Mouse (Mus musculus): Measurements from ENCODE around the gene Rab34. TPM values are rescaled to one million over a fixed set of nuclear protein-coding genes. Genes with fewer than 3 reads are reported as not detected.

Gene Rab34
- total and polyA plus RNA-seq, 2 experiments from 2014 or later, result 37.1 to 55.1 TPM

DNA sequence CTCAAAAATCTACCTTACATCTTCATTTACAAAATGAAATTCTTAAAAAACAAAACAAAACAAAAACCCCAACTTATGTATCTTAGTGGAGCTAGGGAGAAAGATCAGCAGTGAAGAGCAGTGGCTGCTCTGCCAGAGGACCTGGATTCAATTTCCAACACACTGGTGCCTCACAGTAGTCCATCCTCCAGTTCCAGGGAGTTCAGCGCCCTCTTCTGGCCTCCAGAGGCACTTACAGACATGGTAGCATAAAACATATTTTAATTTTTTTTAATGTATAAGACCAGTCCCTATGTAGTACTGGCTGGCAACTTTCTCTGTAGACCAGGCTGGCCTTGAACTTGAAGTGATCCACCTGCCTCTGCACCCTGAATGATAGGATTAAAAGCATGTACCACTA, 37.1 kb upstream of the Rab34 start:
- H3K27me3 ChIP-seq (ENCODE audit: control insufficient read depth, insufficient read depth, low read length), result no peaks in the 10 kb centered on the region
- no peak overlapping the region for H3K27ac ChIP-seq (ENCODE audit: low read depth)
- no peak overlapping the region for H3K4me2 ChIP-seq (ENCODE audit: low read depth, low read length)
- DNase-seq (ENCODE audit: low spot score), result no peak
- ATAC-seq (ENCODE audit: insufficient read depth, low read depth), result no peak
- TF ChIP-seq EP300 (IDR thresholded peaks at IDR 0.05; ENCODE audit: low read depth) (no peak), CTCF (IDR thresholded peaks at IDR 0.05; ENCODE audit: low read depth) (peak; percentile 54)
- no peaks in the 10 kb centered on the region for H3K4me1 ChIP-seq (ENCODE audit: control insufficient read depth, insufficient read depth)
- no peak overlapping the region for H3K4me3 ChIP-seq (ENCODE audit: low read depth, low read length)
- peaks cover 62% of the 10 kb centered on the region for H3K36me3 ChIP-seq (replicated peaks; ENCODE audit: control insufficient read depth, insufficient read depth, low read length)
- H3K9ac ChIP-seq (replicated peaks; ENCODE audit: low read depth, low read length), result no peak overlapping the region
- H3K9me3 ChIP-seq (replicated peaks; ENCODE audit: control insufficient read depth, low read length), result no peaks in the 10 kb centered on the region
- 37% methylated on average over 1 of the region's 1 CpGs for WGBS

DNA sequence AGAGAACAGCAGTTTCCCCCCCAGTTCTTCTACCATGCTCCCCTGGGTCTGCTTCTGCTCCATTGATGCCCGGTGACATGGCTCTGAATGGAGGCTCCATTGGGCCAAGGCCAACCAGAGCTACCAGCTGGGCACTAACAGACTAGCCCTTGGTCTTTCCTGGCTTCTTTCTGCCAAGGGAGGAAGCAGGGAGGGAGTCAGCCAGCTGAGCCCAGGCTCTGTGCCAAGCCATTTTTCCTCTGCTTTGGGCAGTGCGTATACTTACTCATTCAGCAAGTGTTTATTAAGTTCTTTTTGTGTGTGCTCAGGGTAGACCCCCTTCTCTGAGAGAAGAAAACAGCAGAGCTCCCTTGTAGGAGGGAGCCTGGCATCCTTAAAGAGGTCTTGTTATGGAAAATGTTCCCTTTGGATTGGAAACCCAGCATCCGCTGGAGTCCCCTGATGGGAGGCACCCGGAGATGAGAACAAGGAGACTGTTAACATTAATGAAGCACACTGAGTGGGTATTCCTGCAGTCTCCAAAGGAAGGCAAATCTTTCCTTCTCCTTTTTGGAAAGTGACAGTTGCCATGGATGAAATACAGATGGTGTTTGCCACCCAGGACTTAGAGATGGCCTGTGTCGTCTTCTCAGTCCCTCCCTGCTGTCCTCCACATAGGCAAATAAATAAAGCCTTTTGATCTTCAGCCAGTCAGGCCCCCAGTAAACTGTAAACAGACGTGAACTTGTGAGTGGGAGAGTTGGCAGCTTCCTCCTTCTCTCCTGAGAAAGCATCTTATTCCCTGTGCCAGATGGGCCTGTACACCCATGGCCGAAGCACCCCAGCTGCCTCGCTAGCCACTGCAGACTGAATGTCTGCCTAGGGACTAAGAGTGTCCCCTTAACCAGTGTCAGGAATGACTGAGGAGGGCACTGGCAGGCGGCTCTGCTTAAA, 35.7 kb upstream of the Rab34 start:
- Histone ChIP-seq H3K4me1 (ENCODE audit: control insufficient read depth, insufficient read depth) (no peaks in the 10 kb centered on the region), H3K27me3 (ENCODE audit: control insufficient read depth, insufficient read depth, low read length) (no peaks in the 10 kb centered on the region), H3K36me3 (replicated peaks; ENCODE audit: control insufficient read depth, insufficient read depth, low read length) (peaks cover 60% of the 10 kb centered on the region), H3K4me2 (ENCODE audit: low read depth, low read length) (no peak overlapping the region), H3K27ac (ENCODE audit: low read depth) (peak overlapping the region; percentile 36), H3K4me3 (ENCODE audit: low read depth, low read length) (no peak overlapping the region), H3K9ac (replicated peaks; ENCODE audit: low read depth, low read length) (no peak overlapping the region), H3K9me3 (replicated peaks; ENCODE audit: control insufficient read depth, low read length) (no peaks in the 10 kb centered on the region)
- ATAC-seq (ENCODE audit: insufficient read depth, low read depth) (no peak), DNase-seq (ENCODE audit: low spot score) (no peak)
- TF ChIP-seq CTCF (IDR thresholded peaks at IDR 0.05; ENCODE audit: low read depth) (no peak), EP300 (IDR thresholded peaks at IDR 0.05; ENCODE audit: low read depth) (no peak)
- 63% methylated on average over 9 of the region's 9 CpGs for WGBS

- H3K36me3 ChIP-seq (replicated peaks; ENCODE audit: control insufficient read depth, insufficient read depth, low read length), result peaks cover 62% of the 10 kb centered on the region
- no peaks in the 10 kb centered on the region for H3K4me1 ChIP-seq (ENCODE audit: control insufficient read depth, insufficient read depth)
- no peak for TF ChIP-seq CTCF (IDR thresholded peaks at IDR 0.05; ENCODE audit: low read depth)
- TF ChIP-seq EP300 (IDR thresholded peaks at IDR 0.05; ENCODE audit: low read depth), result no peak
- 83% methylated on average over 13 of the region's 13 CpGs for WGBS
- no peaks in the 10 kb centered on the region for H3K9me3 ChIP-seq (replicated peaks; ENCODE audit: control insufficient read depth, low read length)
- ATAC-seq (ENCODE audit: insufficient read depth, low read depth) (no peak), DNase-seq (ENCODE audit: low spot score) (no peak)
- no peak overlapping the region for H3K9ac ChIP-seq (replicated peaks; ENCODE audit: low read depth, low read length)
- no peaks in the 10 kb centered on the region for H3K27me3 ChIP-seq (ENCODE audit: control insufficient read depth, insufficient read depth, low read length)
- no peak overlapping the region for H3K27ac ChIP-seq (ENCODE audit: low read depth)
- no peak overlapping the region for H3K4me2 ChIP-seq (ENCODE audit: low read depth, low read length)
- H3K4me3 ChIP-seq (ENCODE audit: low read depth, low read length), result no peak overlapping the region
These were observed 34.5 kb upstream of the Rab34 start for GRCm38 (mm10) chr11:78153778-78154177.

DNA sequence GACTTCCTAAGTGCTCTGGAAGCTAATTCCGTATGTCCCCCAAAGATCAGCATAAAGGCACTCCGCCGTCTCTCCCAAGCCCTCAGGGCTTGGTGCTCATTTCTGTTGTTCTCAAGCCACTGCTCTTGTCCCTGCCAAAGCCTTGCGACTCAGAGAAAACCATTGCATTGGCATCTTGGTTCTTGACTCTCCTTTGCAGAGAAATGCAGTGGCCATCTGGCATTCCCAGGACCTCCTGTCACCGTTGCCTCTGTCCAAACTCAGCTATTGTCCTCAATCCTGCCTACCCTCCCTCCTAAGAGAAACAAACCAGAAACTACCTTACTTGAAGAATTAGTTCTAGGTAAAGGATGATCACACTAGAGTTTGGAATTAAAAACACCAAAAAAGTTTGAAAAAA, 32.6 kb upstream of the Rab34 start:
- Histone ChIP-seq H3K27me3 (ENCODE audit: control insufficient read depth, insufficient read depth, low read length) (no peaks in the 10 kb centered on the region), H3K9me3 (replicated peaks; ENCODE audit: control insufficient read depth, low read length) (no peaks in the 10 kb centered on the region), H3K4me1 (ENCODE audit: control insufficient read depth, insufficient read depth) (peaks cover 3% of the 10 kb centered on the region; the same call in 1 of the 2 replicates), H3K4me2 (ENCODE audit: low read depth, low read length) (no peak overlapping the region), H3K9ac (replicated peaks; ENCODE audit: low read depth, low read length) (no peak overlapping the region), H3K4me3 (ENCODE audit: low read depth, low read length) (no peak overlapping the region), H3K36me3 (replicated peaks; ENCODE audit: control insufficient read depth, insufficient read depth, low read length) (peaks cover 57% of the 10 kb centered on the region), H3K27ac (ENCODE audit: low read depth) (no peak overlapping the region)
- DNase-seq (ENCODE audit: low spot score), result no peak
- TF ChIP-seq EP300 (IDR thresholded peaks at IDR 0.05; ENCODE audit: low read depth), result no peak
- no peak for TF ChIP-seq CTCF (IDR thresholded peaks at IDR 0.05; ENCODE audit: low read depth)
- ATAC-seq (ENCODE audit: insufficient read depth, low read depth), result no peak
- 79% methylated on average over 5 of the region's 5 CpGs for WGBS

- no peak overlapping the region for H3K4me3 ChIP-seq (ENCODE audit: low read depth, low read length)
- H3K27me3 ChIP-seq (ENCODE audit: control insufficient read depth, insufficient read depth, low read length), result no peaks in the 10 kb centered on the region
- H3K36me3 ChIP-seq (replicated peaks; ENCODE audit: control insufficient read depth, insufficient read depth, low read length), result peaks cover 57% of the 10 kb centered on the region
- H3K27ac ChIP-seq (ENCODE audit: low read depth), result no peak overlapping the region
- TF ChIP-seq CTCF (IDR thresholded peaks at IDR 0.05; ENCODE audit: low read depth) (no peak), EP300 (IDR thresholded peaks at IDR 0.05; ENCODE audit: low read depth) (no peak)
- peaks cover 3% of the 10 kb centered on the region; the same call in 1 of the 2 replicates for H3K4me1 ChIP-seq (ENCODE audit: control insufficient read depth, insufficient read depth)
- no peak overlapping the region for H3K4me2 ChIP-seq (ENCODE audit: low read depth, low read length)
- no peak for ATAC-seq (ENCODE audit: insufficient read depth, low read depth)
- DNase-seq (ENCODE audit: low spot score), result no peak
- no peaks in the 10 kb centered on the region for H3K9me3 ChIP-seq (replicated peaks; ENCODE audit: control insufficient read depth, low read length)
- 83% methylated on average over 6 of the region's 6 CpGs for WGBS
- no peak overlapping the region for H3K9ac ChIP-seq (replicated peaks; ENCODE audit: low read depth, low read length)
These were observed 32.0 kb upstream of the Rab34 start for GRCm38 (mm10) chr11:78156156-78156699.

Data from heart, postnatal 0 days (tissue).